Mouse (Mus musculus) hindbrain, embryonic 10.5 days (tissue): ENCODE results near the gene Elk3. TPM values are rescaled to one million over a fixed set of nuclear protein-coding genes. Genes with fewer than 3 reads are reported as not detected.

Experiments used
- DNase-seq: peaks from one replicate; pipeline ENCODE4 v3.0.0-alpha.2; 2017; ENCODE audit warnings: low spot score
- H3K27ac ChIP-seq: fragments of 300-500 bp; sonication (generic); 2 replicates; pipeline ENCODE4 v1.5.1; 2016; ENCODE audit warnings: mild to moderate bottlenecking, moderate library complexity
- H3K27me3 ChIP-seq: fragments of 300-500 bp; sonication (generic); 2 replicates; pipeline ENCODE4 v1.6.1; 2016; ENCODE audit warnings: mild to moderate bottlenecking; ENCODE audit not compliant: poor library complexity, insufficient read depth, severe bottlenecking
- H3K36me3 ChIP-seq: fragments of 300-500 bp; sonication (generic); 2 replicates; pipeline ENCODE4 v1.6.1; 2016; ENCODE audit warnings: mild to moderate bottlenecking, moderate library complexity
- H3K4me1 ChIP-seq: fragments of 300-500 bp; sonication (generic); replicated peaks from 2 replicates; pipeline ENCODE4 v1.6.1; 2016; ENCODE audit warnings: mild to moderate bottlenecking
- H3K4me3 ChIP-seq: fragments of 300-500 bp; sonication (generic); 2 replicates; pipeline ENCODE4 v1.5.1; 2016; ENCODE audit warnings: mild to moderate bottlenecking, moderate library complexity
- H3K9me3 ChIP-seq: fragments of 300-500 bp; sonication (generic); 2 replicates; pipeline ENCODE4 v1.6.1; 2016; ENCODE audit warnings: mild to moderate bottlenecking, moderate library complexity
- WGBS: fragments of 180-500 bp; shearing (Covaris S2); methylation state at CpG from one replicate; pipeline ENCODE4 v1.1.7; 2016; 5-methylcytosine and 5-hydroxymethylcytosine counted together
- polyA plus RNA-seq: library from polyadenylated mRNA; unstranded; fragments of >200 nt; fragmentation: Nextera tagmentation; extraction: Ambion mirVana; gene quantifications from 2 replicates; pipeline ENCODE4 v1.2.1, GENCODE M21; 2016

Elk3 gene
- polyA plus RNA-seq, 1 experiment from 2014 or later: 14.8 TPM

GRCm38 (mm10) chr10:93270889-93271460 lies 40.0 kb downstream of the Elk3 start:
- peaks cover 28% of the 10 kb centered on the region for H3K4me1 ChIP-seq
- no peaks in the 10 kb centered on the region for H3K9me3 ChIP-seq
- WGBS: 92% methylated on average over 6 of the region's 6 CpGs
- H3K27me3 ChIP-seq: no peaks in the 10 kb centered on the region
- no peak for DNase-seq
- no peak overlapping the region for H3K27ac ChIP-seq
- no peak overlapping the region for H3K4me3 ChIP-seq
- peaks cover 10% of the 10 kb centered on the region; the same call in 1 of the 2 replicates for H3K36me3 ChIP-seq

- peaks cover 21% of the 10 kb centered on the region for H3K36me3 ChIP-seq
Observed at GRCm38 (mm10) chr10:93269744-93270143, 41.2 kb downstream of the Elk3 start.

GRCm38 (mm10) chr10:93268339-93268738 lies 42.6 kb downstream of the Elk3 start:
- WGBS: 90% methylated on average over 3 of the region's 3 CpGs
- DNase-seq: no peak
- peaks cover 22% of the 10 kb centered on the region for H3K4me1 ChIP-seq
- H3K27ac ChIP-seq: no peak overlapping the region
- H3K9me3 ChIP-seq: no peaks in the 10 kb centered on the region
- peaks cover 30% of the 10 kb centered on the region for H3K36me3 ChIP-seq
- H3K27me3 ChIP-seq: no peaks in the 10 kb centered on the region
- H3K4me3 ChIP-seq: no peak overlapping the region

More at GRCm38 (mm10) chr10:93269744-93270143, 41.2 kb downstream of the Elk3 start:
- no peak overlapping the region for H3K27ac ChIP-seq
- no peaks in the 10 kb centered on the region for H3K27me3 ChIP-seq
- no peak for DNase-seq
- no peaks in the 10 kb centered on the region for H3K9me3 ChIP-seq
- peaks cover 19% of the 10 kb centered on the region for H3K4me1 ChIP-seq
- no peak overlapping the region for H3K4me3 ChIP-seq
- 76% methylated on average over 4 of the region's 4 CpGs for WGBS

- Histone ChIP-seq H3K9me3 (no peaks in the 10 kb centered on the region), H3K27me3 (no peaks in the 10 kb centered on the region), H3K4me3 (no peak overlapping the region), H3K27ac (no peak overlapping the region), H3K36me3 (peaks cover 30% of the 10 kb centered on the region), H3K4me1 (peaks cover 30% of the 10 kb centered on the region)
- no peak for DNase-seq
- 92% methylated on average over 5 of the region's 5 CpGs for WGBS
Observed at GRCm38 (mm10) chr10:93267509-93267908, 43.4 kb downstream of the Elk3 start.

GRCm38 (mm10) chr10:93266521-93266920 lies 44.4 kb downstream of the Elk3 start:
- Histone ChIP-seq H3K4me1 (peaks cover 40% of the 10 kb centered on the region), H3K27ac (no peak overlapping the region), H3K36me3 (peaks cover 30% of the 10 kb centered on the region), H3K4me3 (no peak overlapping the region), H3K27me3 (no peaks in the 10 kb centered on the region), H3K9me3 (no peaks in the 10 kb centered on the region)
- WGBS: 94% methylated on average over 7 of the region's 7 CpGs
- no peak for DNase-seq

GRCm38 (mm10) chr10:93265833-93266232 lies 45.1 kb downstream of the Elk3 start:
- no peaks in the 10 kb centered on the region for H3K27me3 ChIP-seq
- no peak overlapping the region for H3K4me3 ChIP-seq
- 81% methylated on average over 9 of the region's 9 CpGs for WGBS
- no peaks in the 10 kb centered on the region for H3K9me3 ChIP-seq
- H3K4me1 ChIP-seq: peaks cover 46% of the 10 kb centered on the region
- peaks cover 30% of the 10 kb centered on the region for H3K36me3 ChIP-seq
- no peak overlapping the region for H3K27ac ChIP-seq
- DNase-seq: no peak

DNA sequence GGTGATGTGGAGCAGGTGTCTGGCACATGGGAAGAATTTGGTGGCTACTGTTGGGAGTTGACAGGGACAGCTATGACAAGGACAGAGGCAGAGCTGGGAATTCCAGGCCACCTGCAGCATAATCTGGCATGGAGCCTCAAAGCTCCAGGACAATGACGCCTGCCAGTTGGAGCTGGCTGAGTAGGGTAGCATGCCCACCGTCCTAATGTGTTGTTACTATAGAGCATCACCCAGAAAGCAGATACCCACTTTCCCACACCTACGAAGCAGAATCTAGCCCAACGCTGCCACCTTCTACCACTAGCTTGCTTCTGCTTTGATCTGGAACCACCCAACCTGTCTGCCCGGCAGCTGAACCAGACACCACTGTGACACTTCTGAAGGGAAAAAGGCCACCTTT lies 46.9 kb downstream of the Elk3 start:
- no peak for DNase-seq
- no peaks in the 10 kb centered on the region for H3K9me3 ChIP-seq
- no peak overlapping the region for H3K4me3 ChIP-seq
- no peaks in the 10 kb centered on the region for H3K27me3 ChIP-seq
- 84% methylated on average over 5 of the region's 5 CpGs for WGBS
- no peak overlapping the region for H3K27ac ChIP-seq
- H3K4me1 ChIP-seq: peaks cover 40% of the 10 kb centered on the region
- H3K36me3 ChIP-seq: peaks cover 30% of the 10 kb centered on the region

DNA sequence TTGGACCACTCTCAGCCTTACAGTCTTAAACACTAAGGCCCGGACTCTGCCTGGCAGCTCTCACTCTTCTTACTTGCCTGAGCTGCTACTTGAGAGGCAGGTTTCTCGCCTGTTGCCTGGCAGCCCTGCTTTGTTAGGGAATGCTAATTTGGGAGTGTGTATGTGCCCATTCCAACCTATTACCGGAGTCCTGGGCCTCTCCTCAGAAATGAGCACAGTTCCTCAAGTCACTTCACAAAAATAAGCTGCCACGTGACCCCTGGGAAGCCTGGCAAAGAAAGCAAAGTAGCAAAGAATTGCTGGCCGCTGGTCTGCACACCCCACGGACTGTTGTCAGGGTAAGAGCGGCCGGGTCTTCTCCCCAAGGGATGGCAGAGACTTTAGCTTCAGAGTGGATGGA lies 47.5 kb downstream of the Elk3 start:
- H3K4me3 ChIP-seq: no peak overlapping the region
- H3K4me1 ChIP-seq: peaks cover 40% of the 10 kb centered on the region
- no peaks in the 10 kb centered on the region for H3K9me3 ChIP-seq
- DNase-seq: no peak
- H3K36me3 ChIP-seq: peaks cover 30% of the 10 kb centered on the region
- no peak overlapping the region for H3K27ac ChIP-seq
- no peaks in the 10 kb centered on the region for H3K27me3 ChIP-seq
- 54% methylated on average over 8 of the region's 8 CpGs for WGBS

DNA sequence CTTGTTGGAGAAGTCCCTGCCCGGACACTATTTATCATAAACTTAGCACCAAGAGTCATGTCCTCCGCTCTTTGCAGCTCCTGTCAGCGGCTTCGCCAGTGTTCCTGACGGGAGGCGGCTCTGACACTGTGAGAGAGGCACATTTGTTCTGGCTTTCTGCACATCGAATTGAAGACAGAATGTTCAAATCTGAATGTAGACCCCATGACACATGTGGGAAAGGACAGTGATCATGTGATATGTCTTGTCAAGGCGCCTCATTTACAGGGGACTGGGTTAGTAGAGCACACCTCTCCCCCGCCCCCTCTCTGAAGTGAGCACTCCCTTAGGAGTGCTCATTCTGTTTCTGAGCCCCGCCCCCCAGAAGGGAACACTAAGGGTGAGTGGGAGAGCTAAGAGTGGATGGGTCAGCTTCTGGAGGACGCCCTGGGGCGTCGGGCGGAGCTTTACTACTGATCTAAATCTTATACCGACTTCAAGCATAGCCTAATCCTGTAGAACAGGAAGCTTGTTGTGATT lies 48.9 kb downstream of the Elk3 start:
- peaks cover 26% of the 10 kb centered on the region for H3K36me3 ChIP-seq
- DNase-seq: no peak
- no peaks in the 10 kb centered on the region for H3K9me3 ChIP-seq
- H3K27me3 ChIP-seq: no peaks in the 10 kb centered on the region
- no peak overlapping the region for H3K27ac ChIP-seq
- peaks cover 43% of the 10 kb centered on the region for H3K4me1 ChIP-seq
- WGBS: 25% methylated on average over 15 of the region's 15 CpGs
- H3K4me3 ChIP-seq: no peak overlapping the region

DNA sequence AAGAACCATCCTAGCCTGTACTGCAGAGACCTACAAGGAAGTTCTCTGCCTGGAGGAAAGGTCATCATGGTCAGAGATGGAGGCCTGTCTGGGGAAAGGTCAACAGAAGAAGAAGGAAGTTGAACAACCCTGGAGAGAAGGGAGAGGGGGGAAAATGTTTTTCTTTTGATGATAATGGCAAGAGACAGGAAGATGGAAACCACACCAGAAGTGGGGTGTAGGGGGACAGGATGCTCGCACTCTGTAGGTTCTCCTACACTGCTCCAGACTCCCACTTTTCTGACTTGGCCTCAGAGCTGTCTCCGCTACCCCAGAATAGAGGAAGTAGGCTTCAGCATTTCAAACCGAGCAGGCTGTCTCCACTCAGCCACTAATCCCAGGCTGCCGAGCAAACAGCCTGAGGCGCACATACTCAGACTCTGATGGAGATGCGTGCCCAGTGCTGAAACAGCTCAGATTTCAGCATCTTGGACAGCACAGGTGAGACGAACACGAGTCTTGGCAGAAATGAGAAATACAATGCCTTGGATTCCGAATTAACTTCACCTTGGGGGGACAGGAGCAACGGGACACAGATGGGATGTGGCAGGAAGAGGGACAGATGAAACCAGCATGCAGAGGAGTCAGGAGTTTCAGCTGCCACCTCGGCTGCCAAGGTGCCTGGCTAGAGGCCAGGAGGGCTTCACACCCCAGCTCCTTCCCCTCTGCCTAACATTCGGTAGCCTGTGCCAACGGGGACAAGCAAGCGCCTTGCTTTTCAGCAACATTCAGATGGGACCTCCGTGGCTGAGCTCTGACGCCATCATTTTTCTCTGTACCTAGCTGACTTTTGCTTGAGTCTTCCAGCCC lies 49.6 kb downstream of the Elk3 start:
- H3K4me3 ChIP-seq: no peak overlapping the region
- H3K4me1 ChIP-seq: peaks cover 49% of the 10 kb centered on the region
- H3K27ac ChIP-seq: no peak overlapping the region
- WGBS: 36% methylated on average over 16 of the region's 16 CpGs
- H3K27me3 ChIP-seq: no peaks in the 10 kb centered on the region
- H3K9me3 ChIP-seq: no peaks in the 10 kb centered on the region
- DNase-seq: no peak
- peaks cover 23% of the 10 kb centered on the region for H3K36me3 ChIP-seq

GRCm38 (mm10) chr10:93259826-93260225 lies 51.1 kb downstream of the Elk3 start:
- H3K4me1 ChIP-seq: peaks cover 57% of the 10 kb centered on the region

DNA sequence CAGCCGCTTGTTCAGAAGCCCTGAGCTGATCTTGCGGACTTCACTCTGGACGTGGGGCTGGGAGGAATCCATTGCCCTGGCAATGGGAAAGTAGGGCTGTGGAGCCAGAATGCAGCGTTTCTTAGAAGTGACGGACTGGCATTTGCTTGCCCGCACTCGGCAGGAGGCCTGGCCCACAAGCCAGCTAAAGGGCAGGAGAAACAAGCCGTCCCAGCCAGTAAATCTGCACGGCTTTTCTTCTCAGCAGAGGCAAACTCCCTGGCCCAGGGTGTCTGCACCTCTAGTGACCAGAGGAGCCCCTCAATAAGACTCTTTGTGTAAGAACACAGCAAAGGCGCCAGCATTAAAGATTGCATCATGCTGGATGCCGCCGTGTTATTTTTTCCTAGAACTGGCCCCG lies 55.6 kb downstream of the Elk3 start:
- H3K4me1 ChIP-seq: peaks cover 25% of the 10 kb centered on the region
- 31% methylated on average over 13 of the region's 13 CpGs for WGBS
- H3K36me3 ChIP-seq: peaks cover 14% of the 10 kb centered on the region
- peak overlapping the region; percentile 77 for H3K27ac ChIP-seq
- H3K4me3 ChIP-seq: no peak overlapping the region
- H3K27me3 ChIP-seq: no peaks in the 10 kb centered on the region
- DNase-seq: no peak
- no peaks in the 10 kb centered on the region for H3K9me3 ChIP-seq

More at GRCm38 (mm10) chr10:93259826-93260225, 51.1 kb downstream of the Elk3 start:
- WGBS: 88% methylated on average over 5 of the region's 5 CpGs
- no peak for DNase-seq
- no peaks in the 10 kb centered on the region for H3K9me3 ChIP-seq
- H3K4me3 ChIP-seq: no peak overlapping the region
- no peaks in the 10 kb centered on the region for H3K27me3 ChIP-seq
- no peak overlapping the region for H3K27ac ChIP-seq
- H3K36me3 ChIP-seq: peaks cover 10% of the 10 kb centered on the region

- Histone ChIP-seq H3K27me3 (no peaks in the 10 kb centered on the region), H3K9me3 (no peaks in the 10 kb centered on the region), H3K4me3 (no peak overlapping the region), H3K4me1 (peaks cover 30% of the 10 kb centered on the region), H3K36me3 (peaks cover 27% of the 10 kb centered on the region), H3K27ac (no peak overlapping the region)
- no peak for DNase-seq
- 94% methylated on average over 6 of the region's 6 CpGs for WGBS
Observed at GRCm38 (mm10) chr10:93253156-93253555, 57.8 kb downstream of the Elk3 start.
